Mouse (Mus musculus) stomach, embryonic 14.5 days (tissue): ENCODE data around the gene Snrpn. TPM values are rescaled to one million over a fixed set of nuclear protein-coding genes. Genes with fewer than 3 reads are reported as not detected.
A peak's percentile ranks its signal among the peaks of the same experiment; 100 is the strongest.

Experiments used
- ATAC-seq: fragments of 200-750 bp; cut with Nextera tagmentation; 2 replicates; pipeline ENCODE4 v1.8.0; 2017; ENCODE audit warnings: low read depth, moderate TSS enrichment; ENCODE audit not compliant: insufficient number of reproducible peaks, insufficient read depth, low FRiP score
- H3K27ac ChIP-seq: fragments of 300-500 bp; sonication (generic); 2 replicates; pipeline ENCODE4 v1.5.1; 2014; ENCODE audit warnings: mild to moderate bottlenecking, low read length, moderate library complexity, mixed read lengths
- H3K27me3 ChIP-seq: fragments of 300-500 bp; sonication (generic); 2 replicates; pipeline ENCODE4 v1.6.1; 2014; ENCODE audit warnings: low read length, control low read depth, mixed read lengths; ENCODE audit not compliant: control insufficient read depth, insufficient read depth
- H3K36me3 ChIP-seq: fragments of 300-500 bp; sonication (generic); 2 replicates; pipeline ENCODE4 v1.6.1; 2014; ENCODE audit warnings: mild to moderate bottlenecking, control low read depth, low read length, moderate library complexity, mixed read lengths; ENCODE audit not compliant: control insufficient read depth, insufficient read depth
- H3K4me1 ChIP-seq: fragments of 300-500 bp; sonication (generic); 2 replicates; pipeline ENCODE4 v1.6.1; 2014; ENCODE audit warnings: low read length, control low read depth, mixed read lengths; ENCODE audit not compliant: control insufficient read depth, insufficient read depth
- H3K4me2 ChIP-seq: fragments of 300-500 bp; sonication (generic); replicated peaks from 2 replicates; pipeline ENCODE4 v1.6.1; 2014; ENCODE audit warnings: low read depth, low read length, control low read depth
- H3K4me3 ChIP-seq: fragments of 300-500 bp; sonication (generic); 2 replicates; pipeline ENCODE4 v1.5.1; 2014; ENCODE audit warnings: low read depth, low read length, control low read depth
- H3K9ac ChIP-seq: fragments of 300-500 bp; sonication (generic); replicated peaks from 2 replicates; pipeline ENCODE4 v1.6.1; 2014; ENCODE audit warnings: low read depth, mild to moderate bottlenecking, control low read depth, low read length, moderate library complexity, mixed read lengths
- H3K9me3 ChIP-seq: fragments of 300-500 bp; sonication (generic); 2 replicates; pipeline ENCODE4 v1.6.1; 2016; ENCODE audit warnings: low read depth, low read length, control low read depth; ENCODE audit not compliant: control insufficient read depth
- WGBS: fragments of 180-500 bp; shearing (Covaris S2); extraction: QIAGEN DNeasy Blood & Tissue Kit; methylation state at CpG from one replicate; pipeline ENCODE4 v1.1.7; 2014; 5-methylcytosine and 5-hydroxymethylcytosine counted together
- polyA plus RNA-seq: library from polyadenylated mRNA; unstranded; fragments of >200 nt; fragmentation: Nextera tagmentation; extraction: Ambion mirVana; gene quantifications from 2 replicates; pipeline ENCODE4 v1.2.1, GENCODE M21; 2014

Snrpn gene
- polyA plus RNA-seq, 1 experiment from 2014 or later, result 58.3 TPM

- H3K9me3 ChIP-seq, result no peaks in the 10 kb centered on the region
- no peak for ATAC-seq
- H3K27ac ChIP-seq, result no peak overlapping the region
- H3K36me3 ChIP-seq, result no peaks in the 10 kb centered on the region
- no peak overlapping the region for H3K4me2 ChIP-seq
- 62% methylated on average over 6 of the region's 6 CpGs for WGBS
- H3K27me3 ChIP-seq, result no peaks in the 10 kb centered on the region
- H3K9ac ChIP-seq, result no peak overlapping the region
- H3K4me3 ChIP-seq, result no peak overlapping the region
- H3K4me1 ChIP-seq, result no peaks in the 10 kb centered on the region
Measured at GRCm38 (mm10) chr7:60047481-60048201, 92.4 kb downstream of the Snrpn start.

DNA sequence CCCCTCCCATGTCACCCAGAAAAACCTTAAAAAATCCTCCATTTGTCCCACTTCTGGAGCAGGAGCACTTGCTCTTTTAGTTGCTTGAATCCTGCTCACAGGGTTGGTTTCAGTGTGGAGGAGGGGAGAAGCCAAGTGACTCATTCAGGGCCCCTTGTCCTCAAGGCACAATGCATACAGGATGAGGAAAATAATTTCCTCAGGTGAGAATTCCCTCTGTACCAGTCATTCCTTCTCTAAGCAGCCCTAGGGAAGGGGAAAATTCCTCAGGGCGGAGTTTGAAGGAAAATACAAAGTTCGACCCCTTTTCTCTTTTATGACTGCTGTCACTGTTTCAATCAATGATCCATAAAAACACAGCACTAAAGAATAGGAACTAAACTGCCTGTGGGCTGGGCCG, 126.8 kb downstream of the Snrpn start:
- WGBS, result 76% methylated on average over 3 of the region's 3 CpGs
- no peaks in the 10 kb centered on the region for H3K36me3 ChIP-seq
- H3K9me3 ChIP-seq, result no peaks in the 10 kb centered on the region
- H3K9ac ChIP-seq, result no peak overlapping the region
- H3K27me3 ChIP-seq, result no peaks in the 10 kb centered on the region
- no peak overlapping the region for H3K27ac ChIP-seq
- H3K4me3 ChIP-seq, result no peak overlapping the region
- no peak overlapping the region for H3K4me2 ChIP-seq
- H3K4me1 ChIP-seq, result no peaks in the 10 kb centered on the region
- no peak for ATAC-seq

DNA sequence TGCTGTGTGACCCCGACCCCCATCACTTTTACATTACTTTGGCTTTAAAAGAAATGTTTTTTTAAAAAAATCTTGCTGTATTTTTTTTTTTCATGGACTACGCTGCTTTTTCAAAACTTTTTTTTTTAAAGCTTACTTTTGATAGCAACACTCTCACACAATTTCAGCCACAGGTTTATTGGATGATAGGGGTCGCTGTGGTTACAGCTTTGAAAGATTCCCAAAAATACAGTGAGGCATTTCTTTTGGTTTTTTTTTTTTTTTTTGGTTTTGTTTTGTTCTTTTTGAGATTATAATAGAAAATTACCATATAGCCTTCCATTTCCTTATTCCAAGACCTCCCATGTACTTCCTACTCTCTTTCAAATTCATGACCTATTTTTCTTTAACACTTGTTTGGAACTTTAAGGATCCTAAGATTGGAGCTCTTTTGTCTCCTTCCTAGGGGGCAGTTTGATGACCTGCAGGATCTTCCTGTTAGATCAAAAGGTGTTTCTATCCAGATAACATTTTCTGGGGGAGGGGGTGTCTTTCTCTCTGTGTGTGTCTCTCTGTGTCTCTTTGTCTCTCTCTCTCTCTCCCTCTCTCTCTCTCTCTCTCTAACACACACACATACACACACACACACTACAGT, 132.2 kb downstream of the Snrpn start:
- no peaks in the 10 kb centered on the region for H3K27me3 ChIP-seq
- no peaks in the 10 kb centered on the region for H3K4me1 ChIP-seq
- H3K36me3 ChIP-seq, result no peaks in the 10 kb centered on the region
- WGBS, result 44% methylated on average over 3 of the region's 3 CpGs
- H3K9ac ChIP-seq, result no peak overlapping the region
- no peak for ATAC-seq
- peaks cover 17% of the 10 kb centered on the region for H3K9me3 ChIP-seq
- H3K4me2 ChIP-seq, result no peak overlapping the region
- no peak overlapping the region for H3K4me3 ChIP-seq
- no peak overlapping the region for H3K27ac ChIP-seq

- Histone ChIP-seq H3K36me3 (no peaks in the 10 kb centered on the region), H3K9me3 (peaks cover 18% of the 10 kb centered on the region), H3K9ac (no peak overlapping the region), H3K4me1 (no peaks in the 10 kb centered on the region), H3K27me3 (no peaks in the 10 kb centered on the region), H3K27ac (no peak overlapping the region), H3K4me2 (no peak overlapping the region), H3K4me3 (no peak overlapping the region)
- WGBS, result 67% methylated on average over 2 of the region's 2 CpGs
- ATAC-seq, result no peak
Measured at GRCm38 (mm10) chr7:60006262-60006661, 133.8 kb downstream of the Snrpn start.

- peak; percentile 62; the same call in 1 of the 2 replicates for ATAC-seq
- H3K4me1 ChIP-seq, result no peaks in the 10 kb centered on the region
- 49% methylated on average over 30 of the region's 30 CpGs for WGBS
Measured at GRCm38 (mm10) chr7:60004606-60005330, 135.3 kb downstream of the Snrpn start, which contains the start of the genes Snurf and Gm38393. Gene Snurf, minus strand, starts transcription at chr7:60005049. Gene Gm38393, minus strand, starts transcription at chr7:60005064.

DNA sequence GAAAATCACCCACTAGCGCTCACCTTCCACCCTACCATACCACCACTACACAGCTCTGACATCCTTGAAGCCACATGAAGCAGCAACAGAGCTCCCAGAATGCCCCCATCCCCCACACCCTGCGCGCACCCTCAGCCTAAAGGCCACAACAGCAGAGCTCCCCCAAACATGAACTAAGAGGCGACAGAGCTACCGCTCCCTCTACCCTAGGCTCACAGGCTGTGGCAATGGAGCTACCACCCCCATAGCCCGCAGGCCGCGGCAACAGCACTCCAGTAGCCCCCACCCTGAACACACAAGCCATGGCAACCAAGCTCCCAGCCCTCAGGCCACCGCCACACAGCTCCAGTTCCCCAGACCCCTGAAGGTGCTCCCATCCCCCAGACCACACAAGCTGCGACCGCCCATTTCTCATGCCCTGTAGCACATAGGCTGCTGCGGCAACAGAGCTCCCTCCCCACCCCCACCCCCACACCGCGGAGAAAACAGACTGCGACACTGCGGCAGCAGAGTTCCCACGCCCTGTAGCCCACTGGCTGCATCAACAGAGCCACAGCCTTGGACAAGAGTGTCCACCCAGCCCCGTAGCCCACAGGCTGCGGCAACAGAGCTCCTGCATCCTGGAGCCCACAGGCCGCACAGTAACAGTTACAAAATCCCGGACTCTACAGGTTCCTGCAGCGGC, 136.0 kb downstream of the Snrpn start:
- WGBS, result 53% methylated on average over 22 of the region's 22 CpGs
- H3K36me3 ChIP-seq, result no peaks in the 10 kb centered on the region
- no peak overlapping the region; the same call in 1 of the 2 replicates for H3K27ac ChIP-seq

More at GRCm38 (mm10) chr7:60004606-60005330, 135.3 kb downstream of the Snrpn start, which contains the start of the genes Snurf and Gm38393:
- Histone ChIP-seq H3K9me3 (peaks cover 18% of the 10 kb centered on the region), H3K4me3 (peak within 1 kb of the TSS; percentile 47), H3K27ac (peak within 1 kb of the TSS; percentile 21; the same call in 1 of the 2 replicates), H3K36me3 (no peaks in the 10 kb centered on the region), H3K9ac (peak within 1 kb of the TSS; percentile 50; the same call in 1 of the 2 replicates), H3K27me3 (no peaks in the 10 kb centered on the region), H3K4me2 (peak within 1 kb of the TSS; percentile 47)

GRCm38 (mm10) chr7:60003006-60003865, 136.8 kb downstream of the Snrpn start:
- peak overlapping the region; percentile 47 for H3K4me2 ChIP-seq
- peak overlapping the region; percentile 47 for H3K4me3 ChIP-seq
- 53% methylated on average over 12 of the region's 12 CpGs for WGBS
- no peaks in the 10 kb centered on the region for H3K36me3 ChIP-seq
- H3K9me3 ChIP-seq, result peaks cover 18% of the 10 kb centered on the region
- H3K9ac ChIP-seq, result no peak overlapping the region
- 0 out of 2 replicates have a peak, but pooled peaks have one; percentile 30 for ATAC-seq
- no peak overlapping the region for H3K27ac ChIP-seq
- H3K27me3 ChIP-seq, result no peaks in the 10 kb centered on the region
- H3K4me1 ChIP-seq, result no peaks in the 10 kb centered on the region

More for the DNA sequence above, 136.0 kb downstream of the Snrpn start:
- H3K4me3 ChIP-seq, result peak overlapping the region; percentile 47
- peak overlapping the region; percentile 47 for H3K4me2 ChIP-seq
- no peaks in the 10 kb centered on the region for H3K27me3 ChIP-seq
- ATAC-seq, result peak; percentile 76
- peaks cover 18% of the 10 kb centered on the region for H3K9me3 ChIP-seq
- no peaks in the 10 kb centered on the region for H3K4me1 ChIP-seq
- H3K9ac ChIP-seq, result peak overlapping the region; percentile 50; the same call in 1 of the 2 replicates
